Mouse (Mus musculus) erythroblast, embryonic 14.5 days (primary cell): ENCODE measurements around the gene E130308A19Rik.

Source experiments
- GATA1 ChIP-seq: IDR thresholded peaks from 2 replicates; pipeline ENCODE4 v1.6.1; 2012; ENCODE audit warnings: low read length, inconsistent platforms, mixed read lengths
- TAL1 ChIP-seq: IDR thresholded peaks from 3 replicates; pipeline ENCODE4 v1.6.1; 2012; ENCODE audit warnings: low read length, inconsistent platforms, mixed read lengths

DNA sequence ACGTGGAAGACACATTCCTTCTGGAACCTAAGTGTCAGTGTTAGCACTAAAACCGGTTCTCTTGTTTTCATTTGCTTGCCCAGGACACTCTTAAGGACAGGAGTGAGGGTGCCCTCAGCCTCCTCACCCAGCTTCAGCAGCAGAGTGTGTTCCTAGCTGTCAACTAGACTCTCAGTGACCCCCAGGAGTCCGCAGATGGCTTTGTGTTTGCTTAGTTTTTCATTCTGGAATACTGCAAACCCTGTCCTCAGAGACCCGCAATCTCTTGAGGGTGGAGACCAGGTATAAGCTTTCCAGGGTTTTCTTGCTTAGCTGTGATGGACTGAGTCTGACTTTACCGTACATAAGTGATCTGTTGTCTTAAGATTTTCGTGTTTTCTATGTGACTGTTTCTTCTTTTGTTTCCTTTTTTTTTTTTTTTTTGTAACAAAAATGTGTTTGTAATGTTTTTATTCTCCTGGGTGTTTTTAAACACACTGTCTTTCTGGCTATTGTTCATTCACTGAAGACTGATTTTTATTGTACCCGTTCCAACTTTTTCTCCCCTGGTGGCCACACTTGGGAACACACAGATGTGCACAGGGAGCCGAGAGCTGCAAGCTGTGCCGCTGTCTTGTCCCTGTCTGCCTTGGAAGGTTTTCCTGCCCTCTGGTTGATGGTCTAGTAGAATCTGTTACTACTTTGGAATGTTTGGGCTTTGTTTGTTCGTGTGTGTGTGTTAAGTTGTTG lies 134.8 kb downstream of the E130308A19Rik start:
- TF ChIP-seq TAL1 (no peak), GATA1 (no peak)
